Mouse (Mus musculus): ENCODE measurements around the gene Megf8.

The Megf8 gene

GRCm38 (mm10) chr7:25401986-25402385, 85.0 kb downstream of the Megf8 start:
- DNase-seq (ENCODE audit: low spot score in 2 of 2) = no peak

GRCm38 (mm10) chr7:25402671-25403101, 85.7 kb downstream of the Megf8 start:
- DNase-seq (ENCODE audit: low spot score in 2 of 2) = no peak

GRCm38 (mm10) chr7:25406468-25406867, 89.5 kb downstream of the Megf8 start:
- DNase-seq (ENCODE audit: low spot score in 2 of 2) = no peak

- no peak for DNase-seq (ENCODE audit: low spot score in 2 of 2)
These were observed 92.3 kb downstream of the Megf8 start for GRCm38 (mm10) chr7:25409114-25409760.

GRCm38 (mm10) chr7:25410969-25411615, 94.1 kb downstream of the Megf8 start:
- no peak for DNase-seq (ENCODE audit: low spot score in 2 of 2)

GRCm38 (mm10) chr7:25411861-25412260, 94.9 kb downstream of the Megf8 start:
- DNase-seq (ENCODE audit: low spot score in 2 of 2) = no peak

- no peak for DNase-seq (ENCODE audit: low spot score in 2 of 2)
These were observed 96.0 kb downstream of the Megf8 start, which contains the start of gene Cxcl17 for GRCm38 (mm10) chr7:25412833-25413441. Cxcl17 (minus strand) TSS chr7:25412886.
